Mouse (Mus musculus) lung, embryonic 14.5 days (tissue): ENCODE results near the gene Slfn1. TPM values are rescaled to one million over a fixed set of nuclear protein-coding genes. Genes with fewer than 3 reads are reported as not detected.
A peak's percentile ranks its signal among the peaks of the same experiment; 100 is the strongest.

Experiments
- ATAC-seq: fragments of 200-750 bp; cut with Nextera tagmentation; 2 replicates; pipeline ENCODE4 v1.8.0; 2017; ENCODE audit warnings: mild to moderate bottlenecking, moderate TSS enrichment, moderate library complexity; ENCODE audit not compliant: insufficient read depth
- DNase-seq: peaks from one replicate; pipeline ENCODE4 v3.0.0-alpha.2; 2015
- H3K27ac ChIP-seq: fragments of 300-500 bp; sonication (generic); 2 replicates; pipeline ENCODE4 v1.5.1; 2014; ENCODE audit warnings: low read depth, mild to moderate bottlenecking, moderate library complexity
- H3K27me3 ChIP-seq: fragments of 300-500 bp; sonication (generic); 2 replicates; pipeline ENCODE4 v1.6.1; 2014; ENCODE audit warnings: low read length, control low read depth; ENCODE audit not compliant: insufficient read depth
- H3K36me3 ChIP-seq: fragments of 300-500 bp; sonication (generic); 2 replicates; pipeline ENCODE4 v1.6.1; 2014; ENCODE audit warnings: control low read depth; ENCODE audit not compliant: insufficient read depth
- H3K4me1 ChIP-seq: fragments of 300-500 bp; sonication (generic); 2 replicates; pipeline ENCODE4 v1.6.1; 2014; ENCODE audit warnings: antibody characterized with exemption, control low read depth; ENCODE audit not compliant: insufficient read depth
- H3K4me2 ChIP-seq: fragments of 300-500 bp; sonication (generic); 2 replicates; pipeline ENCODE4 v1.6.1; 2014; ENCODE audit warnings: mild to moderate bottlenecking
- H3K4me3 ChIP-seq: fragments of 300-500 bp; sonication (generic); 2 replicates; pipeline ENCODE4 v1.5.1; 2014; ENCODE audit warnings: low read depth, low read length
- H3K9ac ChIP-seq: fragments of 300-500 bp; sonication (generic); 2 replicates; pipeline ENCODE4 v1.6.1; 2014
- H3K9me3 ChIP-seq: fragments of 300-500 bp; sonication (generic); 2 replicates; pipeline ENCODE4 v1.6.1; 2016; ENCODE audit warnings: low read depth, low read length, control low read depth
- CTCF ChIP-seq: IDR thresholded peaks from 2 replicates; pipeline ENCODE4 v1.5.1; 2016; ENCODE audit warnings: antibody characterized with exemption, low read depth
- WGBS: fragments of 180-500 bp; shearing (Covaris S2); extraction: QIAGEN DNeasy Blood & Tissue Kit; methylation state at CpG from one replicate; pipeline ENCODE4 v1.1.7; 2014; 5-methylcytosine and 5-hydroxymethylcytosine counted together
- polyA plus RNA-seq: library from polyadenylated mRNA; unstranded; fragments of >200 nt; fragmentation: Nextera tagmentation; extraction: Ambion mirVana; gene quantifications from 2 replicates; pipeline ENCODE4 v1.2.1, GENCODE M21; 2014

Gene Slfn1
- 0.32 and 0.34 TPM in 2 replicates for polyA plus RNA-seq

GRCm38 (mm10) chr11:83116597-83117227, at the start of gene Slfn1:
Slfn1 (plus strand) TSS chr11:83116849.
- 78% methylated on average over 13 of the region's 13 CpGs for WGBS
- Histone ChIP-seq H3K4me2 (no peak within 1 kb of the TSS), H3K9ac (no peak within 1 kb of the TSS), H3K4me3 (no peak within 1 kb of the TSS), H3K36me3 (no peaks in the 10 kb centered on the region), H3K27ac (no peak within 1 kb of the TSS), H3K27me3 (no peaks in the 10 kb centered on the region), H3K9me3 (no peaks in the 10 kb centered on the region), H3K4me1 (no peaks in the 10 kb centered on the region)
- DNase-seq (no peak), ATAC-seq (no peak)
- no peak for TF ChIP-seq CTCF

GRCm38 (mm10) chr11:83067982-83068694, 48.5 kb upstream of the Slfn1 start:
- no peak for DNase-seq
- WGBS: 76% methylated on average over 4 of the region's 4 CpGs
- Histone ChIP-seq H3K36me3 (no peaks in the 10 kb centered on the region), H3K27ac (no peak overlapping the region), H3K27me3 (no peaks in the 10 kb centered on the region), H3K9me3 (no peaks in the 10 kb centered on the region), H3K4me1 (no peaks in the 10 kb centered on the region), H3K4me3 (no peak overlapping the region), H3K9ac (no peak overlapping the region), H3K4me2 (no peak overlapping the region)
- 0 out of 2 replicates have a peak, but pooled peaks have one; percentile 13 for TF ChIP-seq CTCF
- no peak for ATAC-seq

- no peaks in the 10 kb centered on the region for H3K36me3 ChIP-seq
- ATAC-seq (no peak), DNase-seq (no peak)
- no peak overlapping the region for H3K4me2 ChIP-seq
- H3K4me1 ChIP-seq: no peaks in the 10 kb centered on the region
- WGBS: 78% methylated on average over 15 of the region's 15 CpGs
- no peaks in the 10 kb centered on the region for H3K27me3 ChIP-seq
- H3K9me3 ChIP-seq: no peaks in the 10 kb centered on the region
- H3K9ac ChIP-seq: no peak overlapping the region
- H3K27ac ChIP-seq: no peak overlapping the region
- TF ChIP-seq CTCF: no peak
- H3K4me3 ChIP-seq: no peak overlapping the region
These were observed 46.2 kb upstream of the Slfn1 start for GRCm38 (mm10) chr11:83070321-83070970.

- no peak overlapping the region for H3K9ac ChIP-seq
- H3K4me2 ChIP-seq: no peak overlapping the region
- H3K36me3 ChIP-seq: no peaks in the 10 kb centered on the region
- H3K4me1 ChIP-seq: no peaks in the 10 kb centered on the region
- peak; percentile 67 for DNase-seq
- no peaks in the 10 kb centered on the region for H3K9me3 ChIP-seq
- no peak for TF ChIP-seq CTCF
- H3K27ac ChIP-seq: peak overlapping the region; percentile 63; the same call in 1 of the 2 replicates
- H3K27me3 ChIP-seq: no peaks in the 10 kb centered on the region
- H3K4me3 ChIP-seq: no peak overlapping the region
- peak; percentile 49 for ATAC-seq
- WGBS: 55% methylated on average over 3 of the region's 3 CpGs
These were observed 38.8 kb upstream of the Slfn1 start for GRCm38 (mm10) chr11:83077714-83078422.

- H3K27ac ChIP-seq: no peak overlapping the region
These were observed 38.1 kb upstream of the Slfn1 start for GRCm38 (mm10) chr11:83078423-83079140.

GRCm38 (mm10) chr11:83079487-83080199, 37.0 kb upstream of the Slfn1 start:
- Histone ChIP-seq H3K4me1 (no peaks in the 10 kb centered on the region), H3K4me3 (no peak overlapping the region), H3K36me3 (no peaks in the 10 kb centered on the region), H3K27ac (no peak overlapping the region), H3K9ac (no peak overlapping the region), H3K27me3 (no peaks in the 10 kb centered on the region), H3K9me3 (no peaks in the 10 kb centered on the region), H3K4me2 (no peak overlapping the region)
- TF ChIP-seq CTCF: no peak
- 42% methylated on average over 9 of the region's 9 CpGs for WGBS
- no peak for ATAC-seq
- no peak for DNase-seq

More at GRCm38 (mm10) chr11:83078423-83079140, 38.1 kb upstream of the Slfn1 start:
- no peak for ATAC-seq
- no peaks in the 10 kb centered on the region for H3K27me3 ChIP-seq
- DNase-seq: no peak
- H3K36me3 ChIP-seq: no peaks in the 10 kb centered on the region
- no peak overlapping the region for H3K4me2 ChIP-seq
- no peaks in the 10 kb centered on the region for H3K4me1 ChIP-seq
- no peaks in the 10 kb centered on the region for H3K9me3 ChIP-seq
- no peak overlapping the region for H3K4me3 ChIP-seq
- 73% methylated on average over 5 of the region's 5 CpGs for WGBS
- H3K9ac ChIP-seq: no peak overlapping the region
- no peak for TF ChIP-seq CTCF
